Mouse (Mus musculus) lung, embryonic 15.5 days (tissue): ENCODE results near the gene Sbno1. TPM values are rescaled to one million over a fixed set of nuclear protein-coding genes. Genes with fewer than 3 reads are reported as not detected.
A peak's percentile ranks its signal among the peaks of the same experiment; 100 is the strongest.

Source experiments
- ATAC-seq: fragments of 200-750 bp; cut with Nextera tagmentation; 2 replicates; pipeline ENCODE4 v1.8.0; 2017; ENCODE audit warnings: moderate number of reproducible peaks, borderline replicate concordance; ENCODE audit not compliant: low FRiP score, low TSS enrichment; ENCODE audit errors: extremely low read depth
- H3K27ac ChIP-seq: fragments of 300-500 bp; sonication (generic); 2 replicates; pipeline ENCODE4 v1.5.1; 2015; ENCODE audit warnings: moderate library complexity, mild to moderate bottlenecking, inconsistent platforms
- H3K27me3 ChIP-seq: fragments of 300-500 bp; sonication (generic); 2 replicates; pipeline ENCODE4 v1.6.1; 2015; ENCODE audit warnings: inconsistent platforms
- H3K36me3 ChIP-seq: fragments of 300-500 bp; sonication (generic); 2 replicates; pipeline ENCODE4 v1.6.1; 2015; ENCODE audit warnings: inconsistent platforms
- H3K4me1 ChIP-seq: fragments of 300-500 bp; sonication (generic); 2 replicates; pipeline ENCODE4 v1.6.1; 2015; ENCODE audit warnings: inconsistent platforms
- H3K4me2 ChIP-seq: fragments of 300-500 bp; sonication (generic); 2 replicates; pipeline ENCODE4 v1.6.1; 2015; ENCODE audit warnings: inconsistent platforms, mild to moderate bottlenecking, moderate library complexity
- H3K4me3 ChIP-seq: fragments of 300-500 bp; sonication (generic); 2 replicates; pipeline ENCODE4 v1.5.1; 2015; ENCODE audit warnings: mild to moderate bottlenecking, inconsistent platforms
- H3K9ac ChIP-seq: fragments of 300-500 bp; sonication (generic); 2 replicates; pipeline ENCODE4 v1.6.1; 2015; ENCODE audit warnings: inconsistent platforms
- H3K9me3 ChIP-seq: fragments of 300-500 bp; sonication (generic); 2 replicates; pipeline ENCODE4 v1.6.1; 2016; ENCODE audit warnings: inconsistent platforms
- WGBS: fragments of 180-500 bp; shearing (Covaris S2); methylation state at CpG from one replicate; pipeline ENCODE4 v1.1.7; 2015; 5-methylcytosine and 5-hydroxymethylcytosine counted together
- polyA plus RNA-seq: library from polyadenylated mRNA; unstranded; fragments of >200 nt; fragmentation: Nextera tagmentation; extraction: Ambion mirVana; gene quantifications from 2 replicates; pipeline ENCODE4 v1.2.1, GENCODE M21; 2015

Sbno1 gene
- polyA plus RNA-seq, 1 experiment from 2014 or later = 80.3 TPM

DNA sequence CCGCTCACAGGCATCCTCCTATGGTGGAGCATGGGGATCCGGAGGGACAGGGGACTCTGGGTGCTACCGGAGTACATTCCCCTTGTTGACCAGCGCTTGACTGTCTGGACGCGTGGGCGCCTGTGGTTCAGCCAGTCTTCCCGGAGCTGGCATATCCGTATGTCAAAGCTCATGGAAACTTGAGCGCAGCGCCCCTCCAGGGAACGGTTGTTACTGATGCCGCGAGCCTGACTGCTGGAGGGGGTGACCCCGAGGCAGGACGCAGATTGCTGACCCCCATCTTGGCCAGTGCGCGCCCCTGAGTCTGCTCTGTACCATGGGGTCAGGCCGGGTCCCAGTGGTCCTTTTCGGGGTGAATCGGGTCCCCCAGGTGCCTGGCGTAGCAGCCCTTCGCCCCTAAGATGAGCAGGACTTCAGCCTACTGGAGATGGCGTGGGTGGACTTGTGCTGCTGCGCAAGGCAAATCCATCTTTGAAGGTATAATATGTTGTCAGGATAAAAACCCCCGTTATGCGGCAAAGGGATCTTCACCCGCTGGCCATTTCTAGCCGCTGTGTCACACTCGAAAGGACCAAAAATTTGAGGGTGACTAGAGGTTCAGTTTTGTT, 14.4 kb upstream of the Sbno1 start:
- WGBS = under 1% methylated on average over 30 of the region's 30 CpGs
- Histone ChIP-seq H3K9me3 (no peaks in the 10 kb centered on the region), H3K36me3 (no peaks in the 10 kb centered on the region), H3K4me2 (peak overlapping the region; percentile 96), H3K27me3 (no peaks in the 10 kb centered on the region), H3K27ac (peak overlapping the region; percentile 92), H3K4me3 (peak overlapping the region; percentile 67), H3K9ac (peak overlapping the region; percentile 85), H3K4me1 (peaks cover 20% of the 10 kb centered on the region)
- ATAC-seq = no peak; the same call in 1 of the 2 replicates

DNA sequence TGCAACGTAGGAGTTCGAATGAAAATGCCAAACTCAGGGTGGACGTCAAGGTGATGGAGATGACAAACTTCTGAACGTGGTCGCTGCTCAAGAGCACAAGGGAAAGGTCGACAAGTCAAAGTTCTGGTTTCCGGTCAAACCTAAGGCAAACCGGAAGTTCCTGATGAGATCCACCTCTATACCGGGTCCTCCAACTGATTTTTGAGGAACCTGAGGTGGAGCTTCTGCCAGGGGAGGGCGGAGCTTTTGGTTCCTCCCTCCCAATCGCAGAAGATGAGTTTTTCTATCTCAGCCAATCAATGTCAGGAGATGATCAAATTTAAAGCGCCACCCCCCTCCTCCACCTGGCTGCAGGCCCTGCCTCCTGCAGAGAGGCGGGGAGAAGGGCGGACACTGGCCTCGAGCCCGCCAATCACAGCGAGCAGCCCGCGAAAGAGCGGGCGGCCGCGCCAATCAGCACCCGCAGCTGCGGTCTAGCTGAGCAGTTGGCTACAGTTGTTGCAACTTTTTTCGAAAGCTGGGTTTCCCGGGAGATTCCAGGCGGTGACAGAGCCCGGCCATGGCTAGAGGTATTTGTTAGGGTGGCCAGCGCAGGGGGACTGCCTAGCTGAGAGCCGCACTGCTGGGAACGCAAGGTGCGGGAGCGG, 13.8 kb upstream of the Sbno1 start, which contains the start of gene Kmt5a:
Kmt5a (plus strand) TSS at position 484 of the 647 bp plus-strand sequence.
- peaks cover 16% of the 10 kb centered on the region for H3K4me1 ChIP-seq
- H3K4me3 ChIP-seq = peak within 1 kb of the TSS; percentile 67
- H3K27ac ChIP-seq = peak within 1 kb of the TSS; percentile 92
- peak; percentile 98 for ATAC-seq
- no peaks in the 10 kb centered on the region for H3K36me3 ChIP-seq
- no peaks in the 10 kb centered on the region for H3K27me3 ChIP-seq
- peak within 1 kb of the TSS; percentile 96 for H3K4me2 ChIP-seq
- WGBS = under 1% methylated on average over 34 of the region's 34 CpGs
- peak within 1 kb of the TSS; percentile 85 for H3K9ac ChIP-seq
- no peaks in the 10 kb centered on the region for H3K9me3 ChIP-seq

DNA sequence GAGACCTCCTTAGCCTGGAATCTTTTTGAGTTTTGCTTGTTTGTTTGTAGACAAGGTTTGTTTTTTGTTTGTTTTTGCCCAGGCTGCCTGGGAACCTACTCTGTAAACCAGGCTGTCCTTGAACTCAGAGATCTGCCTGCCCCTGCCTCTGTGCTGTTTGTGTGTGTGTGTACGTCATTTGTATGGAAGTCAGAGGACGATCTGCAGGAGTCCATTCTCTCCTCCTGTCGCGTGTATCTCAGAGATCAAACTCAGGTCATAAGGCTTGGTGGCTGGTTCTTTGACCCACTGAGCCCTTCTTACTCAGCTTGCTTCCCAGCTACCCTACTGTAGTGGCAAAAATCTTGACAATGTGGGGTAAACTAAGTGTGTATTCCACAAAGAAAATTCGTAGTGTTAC, 12.9 kb upstream of the Sbno1 start:
- Histone ChIP-seq H3K9me3 (no peaks in the 10 kb centered on the region), H3K27me3 (no peaks in the 10 kb centered on the region), H3K9ac (no peak overlapping the region), H3K27ac (peak overlapping the region; percentile 92), H3K4me3 (peak overlapping the region; percentile 67; the same call in 1 of the 2 replicates), H3K36me3 (no peaks in the 10 kb centered on the region), H3K4me1 (peaks cover 11% of the 10 kb centered on the region), H3K4me2 (peak overlapping the region; percentile 96)
- 61% methylated on average over 5 of the region's 5 CpGs for WGBS
- no peak for ATAC-seq

DNA sequence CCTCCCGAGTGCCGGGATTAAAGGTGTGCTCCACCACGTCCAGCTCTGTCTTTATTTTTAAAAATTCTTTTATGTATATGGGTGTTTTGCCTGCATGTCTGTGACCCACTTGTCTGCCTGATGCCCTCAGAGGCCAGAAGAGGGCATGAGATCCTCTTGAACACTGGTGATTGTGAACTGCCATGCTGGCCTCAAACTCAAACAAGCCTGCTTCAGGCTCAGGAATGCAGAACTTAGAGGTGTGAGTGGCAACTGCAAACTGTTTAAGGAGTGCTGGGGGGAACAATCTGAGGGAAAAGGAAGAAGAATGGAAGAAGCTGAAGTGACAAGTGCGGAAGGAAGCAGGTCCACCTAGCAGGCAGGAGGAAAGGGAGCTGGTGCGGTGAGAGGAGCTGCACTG, 12.4 kb upstream of the Sbno1 start:
- Histone ChIP-seq H3K9ac (no peak overlapping the region), H3K4me3 (no peak overlapping the region), H3K4me2 (0 out of 2 replicates have a peak overlapping the region, but pooled peaks have one; percentile 3), H3K9me3 (no peaks in the 10 kb centered on the region), H3K27ac (peak overlapping the region; percentile 92), H3K27me3 (no peaks in the 10 kb centered on the region), H3K4me1 (peaks cover 11% of the 10 kb centered on the region), H3K36me3 (no peaks in the 10 kb centered on the region)
- no peak for ATAC-seq
- 76% methylated on average over 5 of the region's 5 CpGs for WGBS

DNA sequence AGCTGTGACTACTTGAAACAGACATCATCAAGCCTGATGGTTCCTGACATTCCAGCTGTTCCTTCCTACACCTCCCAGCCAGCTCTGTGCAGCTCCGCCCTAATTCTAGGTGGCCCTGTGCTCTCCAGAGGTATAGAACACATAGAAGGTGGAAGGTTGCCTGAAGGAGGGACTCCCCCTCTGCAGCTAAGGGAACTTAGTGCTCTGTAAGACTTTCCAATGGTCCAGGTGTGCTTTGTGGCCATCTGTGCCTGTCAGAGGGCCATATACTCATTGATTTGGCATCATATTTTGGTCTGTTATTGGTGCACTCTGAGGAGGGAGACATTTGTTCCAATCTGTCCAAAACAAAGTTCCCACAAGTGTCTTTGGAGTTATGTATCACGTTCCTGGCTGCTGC, 7.2 kb upstream of the Sbno1 start:
- 67% methylated on average over 2 of the region's 2 CpGs for WGBS
- Histone ChIP-seq H3K4me1 (no peaks in the 10 kb centered on the region), H3K9me3 (no peaks in the 10 kb centered on the region), H3K36me3 (no peaks in the 10 kb centered on the region), H3K27me3 (no peaks in the 10 kb centered on the region), H3K4me3 (no peak overlapping the region), H3K27ac (no peak overlapping the region), H3K9ac (no peak overlapping the region), H3K4me2 (no peak overlapping the region)
- ATAC-seq = no peak; the same call in 1 of the 2 replicates

DNA sequence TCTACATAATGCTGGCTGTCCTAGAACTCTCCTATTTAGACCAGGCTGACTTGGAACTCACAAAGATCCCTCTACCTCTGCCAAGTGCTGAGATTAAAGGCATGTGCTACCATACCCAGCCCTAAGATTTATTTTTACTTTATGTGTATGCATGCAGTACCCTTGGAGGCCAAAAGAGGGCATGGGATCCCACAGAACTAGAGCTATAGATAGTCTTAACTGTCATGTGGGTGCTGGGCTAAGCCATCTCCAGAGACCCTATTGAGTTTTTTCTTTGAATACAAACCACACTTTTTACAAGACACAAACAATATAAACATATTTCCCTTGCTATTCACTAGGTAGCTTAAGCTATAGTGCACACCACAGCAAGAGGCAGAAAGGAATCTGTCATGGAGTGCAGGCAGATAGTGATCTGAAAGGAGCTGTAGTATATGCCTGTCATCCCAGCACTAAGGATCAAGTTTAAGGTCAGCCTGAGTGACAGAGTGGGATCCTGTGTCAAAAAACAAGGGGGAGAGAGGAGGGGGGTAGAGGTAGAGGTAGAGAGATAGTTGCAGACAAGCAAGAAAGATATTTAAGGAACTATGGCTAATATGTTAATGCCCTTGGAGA, 6.7 kb upstream of the Sbno1 start:
- H3K27ac ChIP-seq = no peak overlapping the region
- H3K4me3 ChIP-seq = no peak overlapping the region
- H3K9ac ChIP-seq = no peak overlapping the region
- H3K27me3 ChIP-seq = no peaks in the 10 kb centered on the region
- no peaks in the 10 kb centered on the region for H3K4me1 ChIP-seq
- no peaks in the 10 kb centered on the region for H3K36me3 ChIP-seq
- H3K4me2 ChIP-seq = no peak overlapping the region
- H3K9me3 ChIP-seq = no peaks in the 10 kb centered on the region
- peak; percentile 78; the same call in 1 of the 2 replicates for ATAC-seq

DNA sequence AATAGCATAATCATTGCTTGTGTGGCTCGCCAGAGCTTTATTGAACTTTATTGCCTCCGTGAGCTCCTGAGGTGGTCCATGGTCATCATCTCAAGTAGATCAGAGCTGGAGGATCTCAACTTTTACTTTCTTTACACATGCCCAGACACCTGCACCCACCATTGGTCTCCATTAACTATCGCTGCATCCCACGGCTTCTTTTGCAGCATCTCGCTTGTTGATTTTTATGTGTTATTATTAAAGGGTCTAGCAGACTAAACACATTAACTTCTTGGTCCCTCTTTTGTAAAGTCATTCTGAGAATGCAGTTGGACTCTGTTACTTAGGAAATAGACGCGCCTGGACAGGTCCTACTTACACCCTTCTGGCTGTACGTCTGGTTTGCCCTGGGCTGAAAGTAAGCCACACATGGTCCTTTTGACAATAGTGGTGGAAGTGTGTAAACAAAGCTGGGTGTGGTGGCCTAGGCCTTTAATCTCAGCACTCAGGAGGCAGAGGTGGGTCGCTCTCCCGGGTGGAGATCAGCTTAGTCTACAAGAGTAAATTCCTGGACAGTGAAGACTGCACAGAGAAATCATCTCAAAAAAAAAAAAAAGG, 772 bp upstream of the Sbno1 start:
- peak overlapping the region; percentile 83 for H3K4me3 ChIP-seq
- peaks cover 6% of the 10 kb centered on the region for H3K4me1 ChIP-seq
- peak overlapping the region; percentile 91 for H3K27ac ChIP-seq
- H3K4me2 ChIP-seq = peak overlapping the region; percentile 52
- H3K27me3 ChIP-seq = no peaks in the 10 kb centered on the region
- 0 out of 2 replicates have a peak, but pooled peaks cover 7% of the 10 kb centered on the region for H3K36me3 ChIP-seq
- no peaks in the 10 kb centered on the region for H3K9me3 ChIP-seq
- no peak overlapping the region for H3K9ac ChIP-seq
- no peak for ATAC-seq
- 77% methylated on average over 10 of the region's 10 CpGs for WGBS

DNA sequence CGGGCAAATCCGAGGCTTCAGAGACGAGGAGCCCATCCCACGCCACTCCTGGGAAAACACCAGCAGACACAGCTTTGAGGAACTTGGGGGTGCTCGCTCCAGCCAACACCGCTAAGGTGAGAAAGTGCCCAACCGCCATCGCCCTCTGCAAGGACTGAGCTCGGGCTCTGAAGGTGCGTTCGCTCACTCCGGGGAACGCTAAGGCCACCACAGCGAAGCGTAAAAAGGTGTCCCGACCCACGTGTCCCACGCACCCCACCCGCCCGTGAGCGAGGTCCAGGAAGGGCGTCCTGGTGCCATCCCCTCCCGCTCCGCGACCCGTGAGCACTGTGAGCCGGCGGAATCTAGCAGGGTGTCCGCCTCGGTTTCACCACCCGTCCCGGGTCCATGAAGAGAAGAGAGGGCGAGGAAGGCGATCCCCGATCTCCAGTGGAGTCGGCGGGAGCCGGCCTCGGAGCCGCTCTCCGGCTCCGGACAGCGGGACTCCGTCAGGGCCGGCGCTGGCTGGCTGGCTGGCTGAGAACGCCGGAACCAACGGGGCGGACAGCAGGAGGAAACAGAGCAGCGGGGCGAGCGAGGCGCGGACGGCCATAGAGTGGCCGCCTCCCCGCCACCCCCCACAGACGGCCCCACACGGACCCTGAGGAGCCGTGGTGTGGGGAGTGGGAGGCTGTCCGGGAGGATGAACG, 934 bp downstream of the Sbno1 start:
- Histone ChIP-seq H3K4me2 (peak overlapping the region; percentile 90), H3K27me3 (no peaks in the 10 kb centered on the region), H3K9me3 (no peaks in the 10 kb centered on the region), H3K9ac (peak overlapping the region; percentile 91), H3K4me3 (peak overlapping the region; percentile 83), H3K36me3 (0 out of 2 replicates have a peak, but pooled peaks cover 8% of the 10 kb centered on the region), H3K4me1 (peaks cover 6% of the 10 kb centered on the region), H3K27ac (peak overlapping the region; percentile 74)
- peak; percentile 69 for ATAC-seq
- WGBS = under 1% methylated on average over 62 of the region's 63 CpGs

DNA sequence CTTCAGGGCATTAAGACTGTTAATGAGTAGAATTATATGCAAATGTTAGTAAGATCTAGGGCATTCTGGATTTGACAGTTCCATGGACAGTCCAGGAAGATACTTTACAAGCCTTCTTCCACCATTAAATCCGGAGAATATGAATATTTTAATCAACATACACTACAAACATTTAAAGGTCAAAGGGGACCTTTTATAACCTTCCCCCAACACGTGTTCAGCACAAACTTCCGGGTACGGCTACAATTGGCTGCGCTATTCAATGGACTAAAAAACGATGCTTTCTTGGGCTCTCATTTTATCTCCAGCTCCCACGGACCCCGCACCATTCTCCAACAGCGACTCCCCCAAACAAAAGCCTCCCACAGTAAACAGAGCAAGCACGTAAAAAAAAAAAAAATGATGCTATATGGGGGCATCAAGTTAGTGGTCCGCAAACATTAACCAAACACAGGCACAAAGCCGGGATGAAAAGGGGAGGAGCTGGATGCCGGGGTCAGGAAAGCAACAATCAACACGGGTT, 1.5 kb downstream of the Sbno1 start:
- 1% methylated on average over 14 of the region's 14 CpGs for WGBS
- H3K4me2 ChIP-seq = peak overlapping the region; percentile 90
- H3K4me1 ChIP-seq = peaks cover 6% of the 10 kb centered on the region
- H3K9me3 ChIP-seq = no peaks in the 10 kb centered on the region
- H3K36me3 ChIP-seq = 0 out of 2 replicates have a peak, but pooled peaks cover 8% of the 10 kb centered on the region
- peak overlapping the region; percentile 83 for H3K4me3 ChIP-seq
- H3K27ac ChIP-seq = peak overlapping the region; percentile 74; the same call in 1 of the 2 replicates
- peak overlapping the region; percentile 91 for H3K9ac ChIP-seq
- no peaks in the 10 kb centered on the region for H3K27me3 ChIP-seq
- ATAC-seq = no peak

DNA sequence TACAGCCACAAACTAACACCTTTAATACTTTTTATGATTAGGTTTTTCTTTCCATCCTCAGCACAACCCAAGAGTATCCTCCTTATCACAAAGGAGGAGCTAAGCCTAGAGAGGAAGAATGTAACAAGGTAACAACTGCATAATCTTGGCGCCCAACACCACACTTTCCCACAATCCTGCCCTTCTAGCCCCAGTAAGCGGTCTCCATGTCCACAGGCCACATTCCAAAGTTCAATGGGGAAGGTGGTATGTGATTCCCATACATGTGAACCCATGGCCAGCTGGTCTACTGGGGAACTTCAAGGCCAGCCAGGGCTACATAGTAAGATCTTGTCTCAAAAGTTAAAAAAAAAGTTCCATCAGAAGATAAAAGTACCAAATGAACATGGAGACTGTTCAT, 4.0 kb downstream of the Sbno1 start:
- no peaks in the 10 kb centered on the region for H3K9me3 ChIP-seq
- no peak overlapping the region for H3K27ac ChIP-seq
- 84% methylated on average over 2 of the region's 2 CpGs for WGBS
- no peak for ATAC-seq
- H3K27me3 ChIP-seq = no peaks in the 10 kb centered on the region
- H3K9ac ChIP-seq = no peak overlapping the region
- H3K4me3 ChIP-seq = no peak overlapping the region
- no peak overlapping the region for H3K4me2 ChIP-seq
- H3K4me1 ChIP-seq = peaks cover 6% of the 10 kb centered on the region
- H3K36me3 ChIP-seq = 0 out of 2 replicates have a peak, but pooled peaks cover 8% of the 10 kb centered on the region

DNA sequence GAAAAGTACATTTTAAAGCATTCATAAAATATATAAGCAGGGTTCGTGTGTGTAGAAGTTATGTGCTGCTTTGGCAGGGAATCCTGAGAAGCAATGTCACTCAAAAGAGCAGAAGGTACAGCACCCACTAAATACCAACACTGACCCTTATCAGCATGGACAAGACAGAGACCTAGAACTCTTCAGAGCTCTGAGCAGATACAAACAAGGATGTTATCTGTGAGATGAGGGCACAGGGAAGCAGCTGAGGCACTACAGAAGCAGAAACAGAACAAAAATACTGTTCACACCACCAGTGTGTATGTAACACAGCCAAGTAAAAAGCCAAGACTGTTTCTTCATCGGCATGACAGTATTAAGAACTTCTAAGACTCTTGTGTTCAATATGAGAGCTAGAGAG, 6.9 kb downstream of the Sbno1 start:
- Histone ChIP-seq H3K9me3 (no peaks in the 10 kb centered on the region), H3K9ac (no peak overlapping the region), H3K27ac (no peak overlapping the region), H3K36me3 (0 out of 2 replicates have a peak, but pooled peaks cover 8% of the 10 kb centered on the region), H3K4me3 (no peak overlapping the region), H3K27me3 (no peaks in the 10 kb centered on the region), H3K4me1 (peaks cover 2% of the 10 kb centered on the region), H3K4me2 (no peak overlapping the region)
- WGBS = 91% methylated on average over 2 of the region's 2 CpGs
- ATAC-seq = no peak
